Mouse (Mus musculus): ENCODE results near the gene Glra4. TPM values are rescaled to one million over a fixed set of nuclear protein-coding genes. Genes with fewer than 3 reads are reported as not detected.

Gene Glra4
- not detected in 4 replicates for total RNA-seq (2023; ENCODE audit: inconsistent age)

GRCm38 (mm10) chrX:136780041-136780440 lies at the start of gene Glra4:
Gene Glra4, minus strand, starts transcription at chrX:136780141.

GRCm38 (mm10) chrX:136822371-136822770 lies 42.4 kb upstream of the Glra4 start, which contains the start of gene Plp1:
Gene Plp1, plus strand, starts transcription at chrX:136822671.

GRCm38 (mm10) chrX:136743459-136743858 lies 36.5 kb downstream of the Glra4 start, which contains the start of gene Morf4l2:
Gene Morf4l2, minus strand, starts transcription at chrX:136743690.

Other genes starting within 250 kb of the Glra4 start
- gene Kir3dl2, start 236.1 kb downstream of the Glra4 start, total RNA-seq (2023; ENCODE audit: inconsistent age): not detected in 4 replicates
- 0.48 TPM in 1 of 4 replicates, not detected in the others for gene Tceal3, start 189.3 kb downstream of the Glra4 start, total RNA-seq (2023; ENCODE audit: inconsistent age)
- gene Tceal1, start 72.2 kb downstream of the Glra4 start, total RNA-seq (2023; ENCODE audit: inconsistent age): 0.24 to 0.60 TPM (median 0.46 TPM) in 4 replicates
- 122 to 138 TPM (median 129 TPM) in 4 replicates for gene Morf4l2, start 36.5 kb downstream of the Glra4 start, total RNA-seq (2023; ENCODE audit: inconsistent age)
- 5.0 to 6.9 TPM (median 5.6 TPM) in 4 replicates for gene Plp1, start 42.5 kb upstream of the Glra4 start, total RNA-seq (2023; ENCODE audit: inconsistent age)
- gene Rab9b, start 88.6 kb upstream of the Glra4 start, total RNA-seq (2023; ENCODE audit: inconsistent age): not detected in 4 replicates
- gene H2bfm, start 147.2 kb upstream of the Glra4 start, total RNA-seq (2023; ENCODE audit: inconsistent age): not detected in 4 replicates
- 12.0 to 30.5 TPM (median 22.0 TPM) in 4 replicates for gene Tmsb15b2, start 195.4 kb upstream of the Glra4 start, total RNA-seq (2023; ENCODE audit: inconsistent age)
- gene Tmsb15l, start 196.7 kb upstream of the Glra4 start, total RNA-seq (2023; ENCODE audit: inconsistent age): 1.4 to 2.4 TPM in 2 of 4 replicates, not detected in the others
- gene Tmsb15b1, start 196.7 kb upstream of the Glra4 start, total RNA-seq (2023; ENCODE audit: inconsistent age): 3.0 to 8.4 TPM (median 5.0 TPM) in 4 replicates
- gene Zcchc18, start 213.0 kb upstream of the Glra4 start, total RNA-seq (2023; ENCODE audit: inconsistent age): 17.4 to 21.8 TPM (median 17.8 TPM) in 4 replicates

Data from B cell, adult (primary cell).